Mouse (Mus musculus) cortical plate, adult 2 months (tissue): ENCODE data around the gene Psmd12. TPM values are rescaled to one million over a fixed set of nuclear protein-coding genes. Genes with fewer than 3 reads are reported as not detected.
A peak's percentile ranks its signal among the peaks of the same experiment; 100 is the strongest.

Source experiments
- H3K27ac ChIP-seq: fragments of 200-500 bp; 2 replicates; pipeline ENCODE4 v1.5.1; 2012; ENCODE audit warnings: low read length, control low read depth, inconsistent platforms; ENCODE audit not compliant: insufficient read depth
- H3K4me1 ChIP-seq: fragments of 200-500 bp; 2 replicates; pipeline ENCODE4 v1.6.1; 2011; ENCODE audit warnings: low read length; ENCODE audit not compliant: control insufficient read depth, insufficient read depth
- H3K4me3 ChIP-seq: fragments of 200-500 bp; 2 replicates; pipeline ENCODE4 v1.5.1; 2011; ENCODE audit warnings: mild to moderate bottlenecking, low read length, control low read depth; ENCODE audit not compliant: insufficient read depth
- CTCF ChIP-seq: fragments of 200-500 bp; IDR thresholded peaks from 2 replicates; pipeline ENCODE4 v1.5.1; 2011; ENCODE audit warnings: mild to moderate bottlenecking, control low read depth, low read length; ENCODE audit not compliant: insufficient read depth; ENCODE audit errors: extremely low read depth
- POLR2A ChIP-seq: fragments of 200-500 bp; IDR thresholded peaks from 2 replicates; pipeline ENCODE4 v1.6.1; 2011; ENCODE audit warnings: mild to moderate bottlenecking, low read length, control low read depth; ENCODE audit not compliant: insufficient read depth; ENCODE audit errors: extremely low read depth
- polyA plus RNA-seq: library from polyadenylated mRNA; depleted of rRNA; stranded (reverse); fragments of >200 nt; gene quantifications from 2 replicates; pipeline ENCODE4 v1.2.3, GENCODE M21; 2012; rRNA removed

Psmd12 gene
- 56.7 and 57.3 TPM in 2 replicates for polyA plus RNA-seq

DNA sequence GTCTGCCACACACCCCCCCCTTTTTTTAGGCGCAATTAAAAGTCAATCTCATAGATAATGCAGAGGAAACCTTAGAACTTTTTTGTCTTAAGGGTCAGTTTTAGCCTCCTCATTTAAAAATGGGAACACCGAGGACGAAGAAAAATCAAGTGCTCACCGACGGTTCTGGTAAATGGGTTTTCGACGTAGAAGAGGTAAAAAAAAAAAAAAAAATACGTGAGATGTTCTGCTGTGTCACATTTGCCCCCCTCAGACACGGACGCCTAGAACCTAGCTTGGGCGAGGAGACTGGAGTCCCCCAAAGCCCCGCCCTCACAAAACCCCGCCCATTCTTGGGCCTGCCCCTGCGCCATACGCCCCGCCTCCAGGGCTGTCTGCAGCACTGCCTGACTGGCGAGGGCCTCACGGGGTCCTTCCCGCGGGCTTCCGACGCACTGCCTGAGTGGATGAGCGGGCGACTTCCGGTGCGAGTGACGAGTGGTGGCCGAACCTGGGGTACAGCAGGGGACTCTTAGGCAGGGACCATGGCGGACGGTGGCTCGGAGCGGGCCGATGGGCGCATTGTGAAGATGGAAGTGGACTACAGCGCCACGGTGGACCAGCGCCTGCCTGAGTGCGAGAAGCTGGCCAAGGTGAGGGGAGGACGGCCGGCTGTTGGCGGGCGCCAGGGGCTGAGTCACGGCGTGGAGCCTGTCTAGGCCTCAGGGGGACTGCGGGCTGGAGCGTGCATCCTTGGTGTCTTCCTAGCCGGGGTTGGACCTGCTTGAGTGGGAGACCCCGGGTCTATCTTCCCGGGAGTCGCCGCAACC, at the start of gene Psmd12:
Gene Psmd12 (plus strand): TSS at position 432 of the 809 bp plus-strand sequence.
- TF ChIP-seq CTCF = no peak
- TF ChIP-seq POLR2A = peak; percentile 70
- H3K4me3 ChIP-seq = peak within 1 kb of the TSS; percentile 92
- peaks cover 7% of the 10 kb centered on the region for H3K4me1 ChIP-seq
- H3K27ac ChIP-seq = peak within 1 kb of the TSS; percentile 91

- Histone ChIP-seq H3K27ac (no peak overlapping the region), H3K4me1 (no peaks in the 10 kb centered on the region), H3K4me3 (no peak overlapping the region)
- no peak for TF ChIP-seq POLR2A
- TF ChIP-seq CTCF = no peak
These were observed 47.9 kb upstream of the Psmd12 start for GRCm38 (mm10) chr11:107431197-107431965.

- no peak overlapping the region for H3K27ac ChIP-seq
- H3K4me3 ChIP-seq = no peak overlapping the region
- TF ChIP-seq CTCF (no peak), POLR2A (no peak)
- peaks cover 2% of the 10 kb centered on the region; the same call in 1 of the 2 replicates for H3K4me1 ChIP-seq
These were observed 43.4 kb upstream of the Psmd12 start for GRCm38 (mm10) chr11:107435776-107436449.

DNA sequence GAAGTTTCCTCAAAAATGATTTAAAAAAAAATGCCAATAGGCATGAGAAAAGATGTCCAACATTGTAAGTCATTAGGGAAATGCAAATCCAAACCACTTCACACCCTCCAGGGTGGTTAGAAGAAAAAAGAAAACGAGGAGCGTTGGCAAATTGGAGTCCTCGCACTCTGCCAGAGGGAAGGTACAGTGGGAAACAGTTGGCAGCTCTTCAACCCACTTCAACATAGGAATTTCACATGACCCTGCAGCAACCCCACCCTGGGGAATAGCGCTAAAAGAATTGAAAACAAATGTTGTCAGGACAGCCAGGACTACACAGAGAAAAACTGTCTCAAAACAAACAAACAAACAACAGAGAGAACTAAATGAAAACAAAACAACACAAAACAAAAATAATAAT, 41.6 kb upstream of the Psmd12 start:
- Histone ChIP-seq H3K4me1 (peaks cover 2% of the 10 kb centered on the region; the same call in 1 of the 2 replicates), H3K4me3 (no peak overlapping the region), H3K27ac (no peak overlapping the region)
- TF ChIP-seq CTCF (no peak), POLR2A (no peak)

DNA sequence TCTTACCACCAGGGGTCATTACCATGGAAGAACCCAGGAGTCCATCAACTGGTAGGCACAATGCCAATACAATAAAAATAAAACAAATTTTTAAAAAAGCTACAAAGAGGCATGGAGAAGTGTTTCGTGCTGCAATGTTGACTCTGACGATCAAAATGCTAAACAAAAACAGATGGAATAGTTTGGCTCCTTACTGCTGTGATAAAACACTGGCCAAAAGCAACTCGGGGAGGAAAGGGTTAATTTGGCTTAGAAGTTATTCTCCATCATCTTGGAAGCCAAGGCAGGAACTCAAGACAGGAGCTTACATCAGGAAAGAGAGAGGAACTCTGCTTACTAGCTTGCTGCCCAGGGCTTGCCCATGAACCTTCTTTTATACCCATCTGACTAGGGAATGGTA, 41.1 kb upstream of the Psmd12 start:
- Histone ChIP-seq H3K4me1 (peaks cover 2% of the 10 kb centered on the region; the same call in 1 of the 2 replicates), H3K4me3 (no peak overlapping the region), H3K27ac (no peak overlapping the region)
- TF ChIP-seq CTCF (no peak), POLR2A (no peak)

DNA sequence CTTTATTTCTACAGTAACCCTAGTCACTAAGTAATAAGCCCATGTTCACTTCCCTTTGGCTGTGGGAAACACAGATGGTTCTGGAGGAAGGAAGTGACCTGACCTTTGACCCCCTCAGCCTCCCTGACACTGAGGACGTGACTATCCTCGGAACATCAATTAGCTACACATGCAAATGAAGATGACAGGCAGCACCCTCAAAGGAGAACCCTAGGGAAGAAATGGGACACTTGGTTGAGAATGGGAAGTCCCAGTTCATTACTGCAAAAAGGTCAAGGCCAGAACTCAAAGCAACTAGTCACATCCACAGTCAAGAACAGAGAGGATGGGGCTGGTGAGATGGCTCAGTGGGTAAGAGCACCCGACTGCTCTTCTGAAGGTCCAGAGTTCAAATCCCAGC, 38.2 kb upstream of the Psmd12 start:
- Histone ChIP-seq H3K4me3 (no peak overlapping the region), H3K4me1 (peaks cover 2% of the 10 kb centered on the region; the same call in 1 of the 2 replicates), H3K27ac (no peak overlapping the region)
- no peak for TF ChIP-seq POLR2A
- TF ChIP-seq CTCF = no peak

DNA sequence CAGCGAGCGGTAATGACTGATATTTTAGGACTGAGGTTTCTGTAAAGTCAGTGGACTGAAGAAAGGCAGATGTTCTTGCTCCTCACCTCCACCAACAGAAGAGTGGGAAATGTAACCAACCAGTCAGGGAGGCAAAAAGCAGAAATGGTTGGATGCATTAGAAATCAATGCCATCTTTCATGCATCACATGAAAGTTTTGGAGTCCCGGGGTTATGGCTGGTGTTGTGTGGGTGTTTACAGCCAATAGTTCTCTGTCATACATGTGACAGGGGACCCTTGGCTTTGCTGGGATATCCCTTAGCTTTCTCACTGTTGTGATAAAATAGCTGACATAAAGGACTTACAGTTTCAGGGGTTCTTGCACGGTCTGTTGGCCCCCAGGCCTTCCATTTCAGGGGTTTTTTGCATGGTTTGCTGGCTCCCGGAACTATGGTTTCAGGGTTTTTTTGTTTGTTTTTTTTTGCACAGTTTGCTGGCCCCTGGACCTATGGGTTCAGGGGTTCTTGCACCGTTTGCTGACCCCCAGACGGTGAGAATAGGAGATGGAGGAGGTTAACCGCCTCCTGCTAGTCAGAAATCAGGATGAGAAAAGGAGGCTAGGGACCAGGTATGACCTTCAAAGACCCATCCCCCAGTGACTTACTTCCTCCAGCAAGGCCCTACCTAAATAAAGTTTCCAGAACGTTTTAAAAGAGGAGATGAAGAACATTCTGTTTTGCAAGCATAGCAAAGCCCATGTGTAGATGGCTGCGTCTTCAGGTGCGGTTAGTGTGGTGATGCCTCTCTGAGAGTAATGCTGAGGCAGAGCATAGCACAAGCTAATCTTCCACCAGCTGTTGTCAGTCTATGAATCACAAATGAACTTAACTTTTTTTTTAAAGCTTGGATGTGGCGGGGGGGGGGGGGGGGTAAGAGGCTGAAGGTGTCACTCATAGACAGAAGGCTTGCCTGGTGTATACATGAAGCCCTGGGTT, 35.9 kb upstream of the Psmd12 start:
- H3K4me1 ChIP-seq = peaks cover 2% of the 10 kb centered on the region; the same call in 1 of the 2 replicates
- H3K4me3 ChIP-seq = no peak overlapping the region
- TF ChIP-seq POLR2A (no peak), CTCF (no peak)
- no peak overlapping the region for H3K27ac ChIP-seq

DNA sequence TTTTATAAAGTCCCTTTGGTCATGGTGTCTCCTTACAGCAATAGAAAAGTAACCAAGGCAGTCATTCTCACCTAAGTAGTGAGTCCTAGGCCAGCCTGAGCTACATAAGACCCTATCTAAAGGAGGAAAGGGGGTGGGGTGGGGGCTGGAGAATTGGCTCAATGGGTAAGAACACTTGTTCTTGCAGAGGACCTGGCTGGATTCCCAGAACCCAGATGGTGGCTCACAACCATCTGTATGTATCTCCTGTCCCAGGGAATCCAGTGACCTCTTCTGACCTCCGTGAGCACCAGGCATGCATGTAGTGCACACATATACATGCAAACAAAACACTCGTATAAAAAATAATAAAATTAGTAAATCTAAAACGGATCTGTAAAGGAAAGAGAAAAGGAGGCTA, 33.6 kb upstream of the Psmd12 start:
- peaks cover 2% of the 10 kb centered on the region; the same call in 1 of the 2 replicates for H3K4me1 ChIP-seq
- no peak overlapping the region for H3K27ac ChIP-seq
- TF ChIP-seq CTCF (no peak), POLR2A (no peak)
- no peak overlapping the region for H3K4me3 ChIP-seq
